Mouse (Mus musculus) gastrocnemius, postnatal 25 days (tissue): Measurements from ENCODE around the gene Arl10. TPM values are rescaled to one million over a fixed set of nuclear protein-coding genes. Genes with fewer than 3 reads are reported as not detected.

Source experiments
- DNase-seq: peaks from one replicate; pipeline ENCODE4 v3.0.0; 2022
- long read RNA-seq, 2 experiments: library from polyadenylated mRNA; stranded (forward); transcript quantifications; one replicate each; pipeline ENCODE4 v2.0.0; 2021
- total RNA-seq, 2 experiments: library from RNA; stranded (reverse); gene quantifications; 1 replicate in 1 of 2; 2 replicates in 1 of 2; pipeline ENCODE4 v1.2.3; 2021

The Arl10 gene
- 1 to 10 TPM; 2.3 to 3.2 TPM for total RNA-seq
- long read RNA-seq, experiment 1, partial matches to known transcripts: 0 of 5 reads
- long read RNA-seq, experiment 1, other reads (novel, unspliced or antisense): 5 of 5 reads
- long read RNA-seq, experiment 2, partial matches to known transcripts: 1 of 3 reads
- long read RNA-seq, experiment 2, other reads (novel, unspliced or antisense): 1 of 3 reads

DNA sequence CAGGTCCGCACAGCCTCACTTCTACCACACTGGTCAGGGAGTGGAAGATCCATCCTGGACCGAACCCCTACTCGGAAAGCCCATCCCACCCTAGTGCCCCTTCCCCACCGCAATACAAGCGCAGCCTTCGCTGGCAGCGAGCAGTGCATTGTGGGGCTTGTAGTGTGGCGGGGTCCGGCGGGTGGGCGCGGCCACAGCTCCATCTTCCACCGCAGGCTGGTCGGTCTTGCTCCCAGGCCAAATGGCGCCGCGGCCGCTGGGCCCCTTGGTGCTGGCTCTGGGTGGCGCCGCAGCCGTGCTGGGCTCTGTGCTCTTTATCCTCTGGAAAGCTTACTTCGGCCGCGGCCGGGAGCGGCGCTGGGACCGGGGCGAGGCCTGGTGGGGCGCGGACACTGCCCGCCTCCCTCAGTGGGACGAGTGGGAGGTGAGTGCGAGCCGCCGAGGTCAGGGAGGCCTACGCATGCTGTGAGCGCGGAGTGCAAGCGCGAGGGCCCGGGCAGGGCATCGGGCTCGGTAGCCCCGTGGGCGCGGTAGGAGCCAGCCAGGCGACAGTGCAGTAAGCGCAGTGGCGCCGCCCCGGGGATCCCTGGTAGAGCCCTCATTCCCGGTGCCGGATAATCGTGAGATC lies at the start of gene Arl10:
Arl10 (plus strand) TSS at position 162 of the 628 bp plus-strand sequence.
- peak; percentile 76 for DNase-seq

DNA sequence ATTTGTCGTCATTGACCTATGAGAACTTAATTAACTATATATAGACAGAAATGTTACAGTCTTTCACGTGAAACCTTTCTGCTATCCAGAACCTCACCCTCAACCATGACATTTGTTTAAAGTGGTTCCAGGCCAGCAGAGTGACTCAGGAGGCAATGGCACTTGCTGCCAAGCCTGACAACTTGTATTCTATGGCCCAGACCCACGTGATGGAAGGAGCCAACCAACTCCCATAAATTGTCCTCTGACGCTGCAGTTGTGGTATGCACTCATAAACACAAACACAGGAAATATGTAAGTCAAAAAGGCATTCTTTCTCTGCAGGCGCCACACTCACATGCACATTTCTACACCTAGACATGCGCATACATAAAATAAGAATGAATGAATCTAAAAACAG lies 47.7 kb upstream of the Arl10 start:
- DNase-seq: no peak

DNA sequence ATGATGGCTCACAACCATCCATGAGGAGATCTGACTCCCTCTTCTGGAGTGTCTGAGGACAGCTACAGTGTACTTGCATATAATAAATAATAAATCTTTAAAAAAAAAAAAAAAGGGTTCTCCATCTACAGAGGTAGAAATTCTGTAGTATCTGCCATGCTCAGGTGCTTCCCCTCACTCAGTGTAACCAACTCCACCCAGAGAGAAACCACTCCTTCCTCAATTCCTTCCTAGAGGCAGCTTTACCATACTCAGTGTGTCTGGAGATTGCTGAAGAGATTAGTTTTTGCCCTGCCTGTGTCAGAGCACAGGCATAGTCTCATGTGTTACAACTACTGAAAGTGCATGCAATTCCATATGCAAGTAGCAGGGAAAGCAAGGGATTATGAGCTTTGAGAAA lies 42.7 kb upstream of the Arl10 start:
- no peak for DNase-seq

DNA sequence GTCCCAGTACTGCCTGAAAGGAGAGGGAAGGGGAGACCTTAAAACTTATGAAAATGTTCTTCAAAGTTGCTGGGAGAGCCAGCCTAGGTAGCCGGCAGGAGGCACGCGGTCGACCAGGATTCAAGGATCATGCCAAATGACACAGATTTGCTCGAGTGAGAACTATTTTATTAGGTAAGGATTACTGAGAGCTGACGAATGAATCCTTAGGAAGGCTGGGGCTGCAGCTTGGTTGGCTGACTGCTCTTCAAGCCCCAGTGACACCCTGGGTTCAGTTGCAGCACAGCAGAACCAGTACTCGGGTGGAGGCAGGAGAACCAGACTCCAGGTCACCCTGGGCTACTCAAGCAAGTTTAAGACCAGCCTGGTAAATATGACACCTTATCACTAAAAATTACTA lies 26.8 kb upstream of the Arl10 start:
- DNase-seq: no peak

DNA sequence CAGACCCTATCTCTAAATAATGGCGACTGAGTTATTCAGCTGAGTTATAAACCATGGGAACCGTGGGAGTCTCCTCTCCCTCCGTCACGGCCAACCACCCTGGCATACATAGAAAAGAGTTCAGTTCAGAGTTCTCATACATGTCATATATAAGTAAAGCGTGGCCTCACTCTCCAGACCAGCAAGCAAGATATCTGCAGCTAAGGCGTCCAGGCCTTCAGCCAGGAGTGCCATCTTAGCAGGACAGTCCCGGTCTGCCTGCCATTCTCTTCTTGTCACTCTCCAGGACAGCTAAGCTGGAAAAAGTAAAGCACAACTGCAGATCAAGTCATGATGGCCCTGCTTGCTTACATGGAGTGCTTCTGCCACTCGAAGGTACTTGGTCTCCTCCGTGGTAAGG lies 18.6 kb upstream of the Arl10 start:
- no peak for DNase-seq

DNA sequence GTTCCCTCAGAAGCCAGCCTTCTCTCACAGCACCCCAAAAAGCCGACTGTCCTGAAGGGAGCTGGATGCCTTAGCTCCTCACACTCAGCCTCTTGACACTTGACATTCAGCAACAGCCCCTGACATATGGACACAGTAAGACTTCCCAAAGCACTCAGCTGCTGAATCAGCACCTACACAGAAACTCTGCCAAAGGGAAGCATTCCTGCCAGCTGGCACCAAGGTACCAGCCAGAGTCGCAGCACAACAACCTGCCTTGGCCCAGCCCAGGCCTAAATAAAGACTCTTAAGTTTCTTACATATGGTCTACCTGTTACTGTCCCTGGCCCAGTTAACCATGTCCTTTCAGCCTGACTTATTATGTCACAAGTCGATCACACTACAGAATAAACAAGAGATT lies 18.0 kb upstream of the Arl10 start:
- DNase-seq: peak; percentile 75

DNA sequence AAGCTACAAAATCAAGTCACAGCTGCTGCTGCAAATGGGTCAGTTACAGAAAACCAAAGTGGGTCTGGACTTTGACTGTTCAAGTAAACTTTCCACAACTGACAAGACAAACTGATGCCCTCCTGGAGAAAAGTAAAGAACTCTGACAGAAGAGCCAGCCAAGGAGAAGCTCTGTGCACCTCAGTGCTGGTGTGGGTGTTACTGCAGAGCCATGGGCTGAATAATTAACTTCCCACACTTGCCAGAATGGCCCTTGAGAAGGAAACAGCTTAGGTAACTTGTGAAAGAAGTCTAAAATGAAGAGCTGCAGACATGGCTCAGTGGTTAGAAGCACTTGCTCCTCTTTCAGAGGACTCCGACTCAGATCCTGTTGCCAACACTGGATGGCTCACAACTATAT lies 17.2 kb upstream of the Arl10 start:
- DNase-seq: no peak

DNA sequence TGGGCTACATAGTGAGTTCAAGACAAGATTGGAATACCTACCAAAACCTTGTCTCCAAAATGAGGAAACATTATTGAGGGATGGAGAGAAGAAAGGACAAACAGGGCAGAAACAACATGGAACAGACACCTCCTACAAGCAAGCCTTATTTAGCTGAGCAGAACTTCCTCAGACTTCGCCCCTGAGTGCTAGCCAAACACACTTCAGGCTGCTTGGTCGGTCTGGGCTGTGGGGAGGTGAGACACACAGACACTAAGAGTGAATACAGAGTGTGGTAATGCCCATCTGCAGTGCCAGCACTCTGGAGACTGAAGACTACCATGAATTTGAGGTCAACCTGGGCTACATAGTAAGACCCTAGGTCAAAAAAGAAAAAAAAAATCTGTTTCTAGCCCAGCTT lies 15.2 kb upstream of the Arl10 start:
- no peak for DNase-seq

DNA sequence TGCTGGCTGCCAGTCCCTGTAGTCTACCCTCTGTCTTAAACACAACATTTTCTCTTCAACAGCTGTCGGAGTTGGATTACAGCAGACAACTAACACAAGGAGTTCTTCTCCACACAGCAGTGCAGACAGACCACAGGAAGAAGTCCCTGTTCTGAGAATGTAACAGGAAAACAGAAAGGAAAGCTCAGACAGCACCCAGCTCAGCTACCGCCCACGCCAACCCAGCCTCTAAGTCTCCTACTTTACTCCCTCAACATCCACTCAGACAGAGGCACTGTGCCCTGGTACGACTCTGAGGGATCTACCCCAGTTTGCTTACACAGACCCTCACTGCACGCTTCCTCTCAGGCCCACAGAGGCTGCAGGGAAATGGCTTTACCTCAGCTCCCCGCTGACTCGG lies 14.2 kb upstream of the Arl10 start:
- DNase-seq: no peak

DNA sequence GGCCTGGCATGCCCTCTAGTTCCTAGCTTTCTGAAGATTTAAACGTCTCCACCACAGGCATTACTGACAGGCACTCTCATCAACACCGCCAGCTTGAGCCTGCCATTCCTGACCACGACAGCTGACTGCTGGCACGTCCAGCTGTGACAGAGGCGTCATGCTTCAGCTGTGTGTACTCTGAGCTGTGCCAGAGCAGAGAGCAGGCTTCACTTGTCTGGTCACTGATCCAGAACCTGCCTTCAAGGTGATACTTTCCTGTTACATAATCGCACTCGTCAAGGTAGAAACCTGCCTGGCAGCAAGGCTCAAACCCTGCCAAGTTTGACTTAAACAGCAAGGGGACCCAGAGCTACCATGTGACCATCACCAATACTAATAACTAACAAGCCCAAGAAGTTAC lies 12.3 kb upstream of the Arl10 start:
- peak; percentile 54 for DNase-seq

DNA sequence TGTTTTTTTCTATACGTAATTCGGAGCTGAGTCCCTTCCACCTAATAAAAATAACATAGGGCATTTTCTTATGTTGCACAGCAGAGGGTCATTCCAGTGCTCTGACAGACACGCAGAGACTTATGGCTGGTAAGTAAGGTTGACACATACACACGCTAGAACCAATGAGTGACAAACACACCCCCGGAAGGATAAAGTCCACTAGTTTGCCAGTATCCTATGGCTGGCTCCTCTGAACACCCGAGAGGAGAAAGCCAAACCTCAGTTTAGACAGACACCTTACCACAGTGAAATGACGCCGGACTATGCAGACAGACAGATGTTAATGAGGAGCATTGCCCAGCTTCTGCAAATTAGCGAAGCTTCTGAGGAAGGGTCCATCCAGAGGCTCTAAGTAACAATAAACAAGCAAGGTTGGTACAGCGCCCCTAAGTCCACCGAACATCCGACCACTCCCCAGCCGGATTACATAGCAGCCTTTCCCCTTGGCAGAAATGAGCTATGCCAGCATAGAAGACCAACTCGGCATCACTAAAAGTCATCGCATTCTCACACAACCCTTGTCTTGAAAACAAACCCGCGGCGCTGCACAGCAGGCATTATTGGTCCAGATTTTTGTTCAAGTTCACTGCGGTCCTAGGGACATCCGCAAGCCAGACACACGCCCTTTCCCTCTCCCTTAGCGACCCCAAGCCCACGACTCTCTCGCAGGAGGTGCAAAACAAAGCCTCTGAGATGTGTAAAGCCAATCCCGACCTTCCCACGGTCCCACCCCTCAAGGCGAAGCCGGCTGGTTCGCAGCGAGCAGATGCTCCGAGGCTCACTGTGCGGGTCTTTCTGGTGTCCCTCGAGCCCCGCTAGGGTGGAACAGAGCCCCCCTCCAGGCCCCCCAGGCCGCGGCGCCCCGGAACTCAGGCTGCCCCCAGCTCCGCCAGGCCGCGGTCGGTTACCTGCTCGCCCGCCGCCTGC lies 10.3 kb upstream of the Arl10 start:
- no peak for DNase-seq

DNA sequence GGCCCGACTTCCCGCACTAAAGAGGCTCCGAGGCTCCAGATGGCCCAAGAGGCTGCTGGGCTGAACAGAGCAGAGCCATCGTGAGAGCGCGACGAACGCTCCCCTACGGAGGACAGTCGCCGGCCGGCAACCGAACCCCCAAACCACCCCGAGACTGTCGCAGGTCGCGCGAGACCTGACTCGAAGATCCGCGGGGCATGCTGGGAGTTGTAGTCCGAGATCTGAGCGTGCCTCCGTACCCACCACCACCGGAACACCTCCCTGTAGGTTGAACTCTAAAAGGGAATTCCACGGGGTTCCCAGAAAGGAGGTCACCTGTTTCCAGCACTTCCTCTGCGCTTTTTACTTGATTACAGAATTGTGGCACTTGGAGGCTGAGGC lies 9.6 kb upstream of the Arl10 start, which contains the start of gene 4833439L19Rik:
4833439L19Rik (minus strand) TSS at position 235 of the 381 bp plus-strand sequence.
- DNase-seq: peak; percentile 90

DNA sequence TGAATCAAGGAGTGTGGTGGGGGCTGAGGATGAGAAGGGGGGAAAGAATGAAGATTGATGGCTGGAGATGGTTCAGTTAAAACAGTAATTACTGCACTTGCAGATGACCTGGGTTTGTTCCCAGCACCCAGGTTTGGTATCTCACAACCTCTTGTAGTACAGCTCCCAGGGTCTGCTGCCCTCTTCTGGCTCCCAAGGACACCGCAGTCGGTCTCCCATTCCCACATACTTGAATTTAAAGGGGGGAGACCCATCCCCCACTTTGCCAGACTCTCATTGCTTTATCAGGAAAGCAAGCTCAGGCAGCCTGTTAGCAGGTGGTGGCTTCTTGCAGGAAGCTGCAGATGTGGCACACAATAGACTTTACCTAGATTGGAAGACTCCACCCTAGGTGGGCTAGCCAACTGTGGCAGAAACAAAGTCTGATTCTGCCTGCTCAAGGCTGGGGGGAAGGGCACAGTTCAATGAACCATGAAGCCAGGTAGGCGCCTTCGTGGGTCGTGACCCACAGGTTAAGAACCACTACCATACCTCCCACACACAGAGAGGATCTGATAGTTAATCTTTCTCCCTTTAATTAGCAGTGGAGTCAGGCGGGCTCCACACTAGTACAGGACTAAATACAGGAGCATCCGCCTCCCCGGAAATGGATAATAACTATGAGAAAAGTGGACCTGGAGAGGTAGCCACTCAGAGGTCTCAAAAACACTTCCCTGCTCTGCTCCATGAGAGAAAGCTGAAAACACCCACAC lies 9.0 kb upstream of the Arl10 start:
- DNase-seq: peak; percentile 31

DNA sequence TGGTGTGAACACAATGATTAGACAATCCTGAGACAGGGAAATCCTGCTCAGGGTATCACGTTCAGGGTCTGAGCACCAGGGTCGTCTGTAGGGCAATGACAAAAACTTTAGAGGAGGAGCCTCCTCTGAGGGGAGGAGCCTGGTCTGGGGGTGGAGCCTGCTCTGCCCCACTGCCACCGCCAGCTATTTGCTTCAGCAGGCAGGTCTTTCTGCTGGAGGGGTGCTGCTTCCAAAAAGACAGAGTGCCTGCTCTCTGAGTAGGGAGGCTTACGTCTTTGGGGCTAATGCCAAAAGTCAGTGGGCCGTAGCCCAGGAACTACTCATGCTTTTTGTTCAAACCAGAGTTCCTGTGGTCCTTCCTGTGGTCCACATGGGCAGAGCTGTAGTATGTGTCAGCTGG lies 6.4 kb upstream of the Arl10 start:
- DNase-seq: no peak

DNA sequence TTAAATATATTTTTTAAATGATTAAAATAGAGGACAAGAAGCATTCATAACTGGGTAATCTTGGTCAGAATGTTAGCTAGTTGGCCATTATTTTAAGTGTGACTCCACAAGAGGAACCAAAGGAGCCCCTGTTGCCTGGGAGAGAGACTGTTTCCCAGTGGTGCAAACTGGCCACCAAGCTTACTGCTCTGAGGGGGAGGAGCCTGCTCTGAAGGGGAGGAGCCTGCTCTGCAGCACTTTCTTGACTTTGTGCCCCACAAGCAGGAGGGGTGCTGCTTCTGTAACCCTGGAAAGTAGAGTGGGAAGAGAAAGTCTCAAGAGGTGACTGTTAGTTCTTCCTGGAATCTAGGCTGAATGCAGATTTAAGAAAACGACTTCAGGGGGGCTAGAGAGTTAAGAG lies 5.5 kb upstream of the Arl10 start:
- no peak for DNase-seq

DNA sequence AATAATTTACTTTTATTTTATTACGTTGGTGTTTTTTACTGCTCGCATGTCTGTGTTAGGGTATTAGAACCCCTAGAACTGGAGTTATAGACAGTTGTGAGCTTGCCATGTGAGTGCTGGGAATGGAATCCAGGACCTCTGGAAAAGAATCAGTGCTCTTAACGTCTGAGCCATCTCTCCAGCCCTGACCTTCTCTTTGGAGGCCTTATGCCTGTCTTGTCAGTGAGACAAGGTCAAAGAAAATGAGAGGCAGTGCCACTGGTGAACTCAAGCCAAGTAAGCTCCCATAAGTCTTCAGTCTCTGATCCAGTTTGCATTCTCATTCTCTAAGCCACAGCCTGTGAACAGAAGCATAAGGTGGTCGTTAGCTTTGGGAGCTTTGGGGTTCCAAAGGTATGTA lies 4.1 kb upstream of the Arl10 start:
- no peak for DNase-seq

DNA sequence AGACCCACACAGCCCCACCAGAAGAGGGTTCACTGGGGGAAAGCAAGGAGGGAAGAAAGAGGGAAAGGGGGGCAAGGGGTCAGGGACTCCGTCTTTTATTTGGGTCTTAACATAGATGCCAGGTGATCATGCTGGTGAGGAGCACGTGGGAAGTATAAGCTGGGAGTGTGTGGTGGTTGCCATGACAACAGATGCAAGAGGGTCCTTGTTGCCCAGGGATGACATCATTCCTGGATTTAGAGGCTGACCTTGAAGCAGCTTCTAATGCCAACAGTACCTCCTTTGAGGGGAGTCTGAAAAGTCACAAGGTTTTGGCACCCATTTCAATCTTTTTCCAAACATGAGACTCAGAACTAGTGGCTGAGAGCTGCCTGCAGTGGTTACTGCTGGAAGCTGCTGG lies 3.2 kb upstream of the Arl10 start:
- DNase-seq: no peak

DNA sequence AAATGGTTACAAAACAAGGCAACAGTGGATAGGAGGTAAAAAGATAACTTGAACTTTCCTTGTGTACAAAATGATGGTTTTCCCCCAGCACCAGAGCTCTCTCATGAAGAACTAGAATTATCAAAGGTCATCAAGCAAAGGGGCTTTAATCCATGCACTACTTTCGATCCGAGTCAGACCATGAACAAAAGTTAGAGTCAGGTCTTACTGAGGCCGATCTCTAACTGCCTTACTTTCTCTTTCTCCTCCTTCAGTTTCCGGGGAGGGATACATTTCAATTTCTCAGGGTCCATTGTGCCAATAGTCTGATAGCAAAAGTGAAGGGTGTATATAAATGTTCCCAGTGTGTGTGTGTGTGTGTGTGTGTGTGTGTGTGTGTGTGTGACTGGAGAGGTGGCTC lies 2.2 kb upstream of the Arl10 start:
- DNase-seq: no peak

DNA sequence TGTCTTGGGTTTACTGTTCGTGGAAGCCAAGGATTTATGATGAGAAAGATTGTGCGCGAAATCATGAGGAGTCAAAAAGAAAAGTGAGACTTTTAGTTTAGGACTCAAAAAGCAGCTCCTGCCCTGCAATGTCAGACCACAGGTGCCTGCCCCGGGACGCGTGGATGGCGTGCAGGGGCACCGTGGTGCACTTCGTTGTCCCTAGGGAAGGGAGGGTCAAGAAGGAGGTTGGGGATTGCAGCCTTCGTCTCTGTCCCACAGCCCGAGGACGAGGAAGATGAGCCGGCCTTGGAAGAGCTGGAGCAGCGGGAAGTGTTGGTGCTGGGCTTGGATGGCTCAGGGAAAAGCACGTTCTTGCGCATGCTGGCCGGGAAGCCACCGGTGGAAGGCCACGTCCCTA lies 674 bp downstream of the Arl10 start:
- DNase-seq: no peak

DNA sequence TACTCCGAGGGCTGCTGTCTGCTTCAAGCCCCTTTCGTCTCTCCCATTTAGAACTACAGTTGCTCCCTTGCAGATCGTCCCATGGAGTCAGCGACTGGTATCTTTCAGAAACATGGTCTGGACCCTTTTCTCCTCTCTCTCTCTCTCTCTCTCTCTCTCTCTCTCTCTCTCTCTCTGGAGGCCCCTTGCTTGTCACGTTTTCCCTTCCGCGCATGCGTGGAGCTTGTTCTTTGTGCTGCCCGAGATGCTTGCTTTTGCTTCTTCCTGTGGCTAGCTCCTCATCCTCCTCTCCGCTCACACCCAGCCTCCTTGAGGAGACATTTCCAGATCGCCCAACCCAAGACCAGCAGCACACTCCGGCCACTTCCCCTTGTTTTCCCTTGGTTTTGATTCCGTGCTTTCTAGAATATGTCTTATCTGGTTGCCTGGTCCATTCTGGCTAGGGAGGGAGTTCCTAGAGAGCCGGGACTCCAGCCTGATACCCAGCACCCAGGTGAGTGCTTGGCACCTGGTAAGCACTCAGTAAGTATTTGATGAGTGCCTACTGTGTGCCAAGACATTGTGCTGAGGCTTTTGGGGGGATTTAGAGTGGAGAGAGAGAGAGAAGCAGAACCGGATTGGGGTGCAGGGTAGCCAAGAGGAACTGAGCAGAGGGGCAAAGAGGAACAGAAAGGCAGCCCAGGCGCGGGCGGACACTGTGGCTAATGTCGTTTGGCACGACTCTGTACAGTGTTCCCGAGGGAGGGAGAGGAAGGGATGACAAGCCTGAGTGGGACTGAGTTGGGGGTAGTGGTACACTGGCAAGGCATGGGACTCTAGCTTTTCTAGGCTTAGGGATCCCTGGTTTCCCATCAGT lies 3.1 kb downstream of the Arl10 start:
- DNase-seq: no peak

DNA sequence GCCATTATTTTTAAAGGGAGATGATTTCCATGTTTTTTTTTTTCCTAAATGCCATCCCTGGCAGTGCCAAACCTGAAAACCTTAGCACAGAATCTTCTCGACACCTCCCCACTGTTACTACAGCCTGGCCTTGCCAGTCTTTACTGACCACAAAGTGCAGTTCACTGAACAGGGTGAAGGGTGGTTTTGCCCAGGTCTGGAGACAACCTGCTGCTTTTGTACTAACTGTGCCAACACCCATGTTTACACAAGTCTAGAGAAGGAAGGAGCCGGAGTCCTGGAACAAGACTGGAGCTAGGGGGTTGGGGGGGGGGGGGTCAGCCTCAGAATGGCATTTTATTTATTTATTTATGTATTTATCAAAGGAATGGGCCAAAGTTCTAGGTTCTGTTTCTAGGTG lies 6.6 kb downstream of the Arl10 start:
- no peak for DNase-seq

DNA sequence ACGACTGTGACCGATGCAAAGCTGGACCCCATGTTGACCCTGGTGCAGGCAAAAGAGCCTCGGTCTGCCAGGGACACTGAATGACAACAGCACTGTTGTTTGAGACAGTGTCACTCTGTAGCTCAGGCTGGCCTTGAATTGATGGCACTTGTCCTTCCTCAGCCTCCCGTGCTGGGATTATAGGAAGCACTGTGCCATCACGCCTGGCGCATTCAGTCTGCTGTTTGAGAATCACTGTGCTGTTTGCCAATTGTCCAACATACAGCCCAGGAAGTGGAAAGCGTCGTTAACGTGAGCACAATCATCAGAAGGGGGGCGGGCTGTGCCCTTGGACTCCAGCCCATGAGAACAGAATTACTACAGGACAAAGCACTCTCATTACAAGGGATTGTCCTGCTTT lies 7.3 kb downstream of the Arl10 start:
- DNase-seq: no peak
